Mouse (Mus musculus) cerebellum, adult 2 months (tissue): Measurements from ENCODE around the gene Pck2.

Source experiments
- CTCF ChIP-seq: fragments of 200-500 bp; IDR thresholded peaks from 2 replicates; pipeline ENCODE4 v1.5.1; 2011; ENCODE audit warnings: low read depth, mild to moderate bottlenecking, control low read depth, low read length, moderate library complexity, borderline replicate concordance; ENCODE audit not compliant: insufficient read depth
- POLR2A ChIP-seq: fragments of 200-500 bp; IDR thresholded peaks from 2 replicates; pipeline ENCODE4 v1.6.1; 2011; ENCODE audit warnings: low read length, control low read depth, borderline replicate concordance; ENCODE audit not compliant: insufficient read depth

DNA sequence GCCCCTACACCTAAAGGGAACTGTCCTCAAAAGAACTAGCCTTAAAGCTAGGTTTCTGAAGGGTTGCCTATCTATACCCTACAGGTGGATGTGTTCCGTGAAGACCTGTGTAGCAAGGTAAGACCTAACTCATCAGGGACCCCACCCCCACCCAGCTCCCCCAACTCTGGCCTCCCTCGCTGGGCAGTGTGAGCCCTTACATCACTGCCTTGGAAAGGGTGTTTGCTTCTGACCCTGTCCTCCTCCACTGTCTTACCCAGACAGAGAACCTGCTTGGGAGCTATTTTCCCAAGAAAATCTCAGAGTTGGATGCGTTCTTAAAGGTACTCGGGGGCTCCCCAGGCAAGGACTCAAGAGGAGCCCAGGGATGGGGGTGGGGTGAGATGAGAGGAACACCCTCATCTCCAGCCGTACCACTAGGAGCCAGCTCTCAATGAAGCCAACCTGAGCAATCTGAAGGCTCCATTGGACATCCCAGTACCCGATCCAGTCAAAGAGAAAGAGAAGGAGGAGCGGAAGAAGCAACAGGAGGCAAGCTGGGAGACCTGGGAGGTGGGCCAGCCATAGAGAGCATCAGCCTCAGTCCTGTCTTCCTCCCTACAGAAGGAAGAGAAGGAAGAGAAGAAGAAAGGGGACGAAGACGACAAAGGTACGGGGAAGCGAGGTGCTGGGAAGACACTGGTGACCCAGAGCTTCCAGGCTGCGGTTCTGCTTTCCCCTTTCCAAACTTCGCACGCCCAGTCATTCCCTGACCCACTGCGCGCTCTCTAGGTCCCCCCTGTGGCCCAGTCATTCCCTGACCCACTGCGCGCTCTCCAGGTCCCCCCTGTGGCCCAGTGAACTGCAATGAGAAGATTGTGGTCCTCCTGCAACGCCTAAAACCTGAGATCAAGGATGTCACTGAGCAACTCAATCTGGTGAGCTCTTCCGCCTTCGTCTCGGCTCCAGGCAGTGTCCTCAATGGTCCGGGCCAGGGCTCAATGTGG is 39.7 kb downstream of the Pck2 start:
- TF ChIP-seq POLR2A (no peak), CTCF (no peak)
